Mouse (Mus musculus): ENCODE data around the gene Zfhx2. TPM values are rescaled to one million over a fixed set of nuclear protein-coding genes. Genes with fewer than 3 reads are reported as not detected.

Zfhx2 gene
- polyA plus RNA-seq, 1 experiment = 0.63 TPM

- TF ChIP-seq CEBPB (IDR thresholded peaks at IDR 0.05; ENCODE audit: low read depth) = no peak
- no peak for TF ChIP-seq USF1 (IDR thresholded peaks at IDR 0.05; ENCODE audit: low read depth)
- TF ChIP-seq MAX (IDR thresholded peaks at IDR 0.05) = no peak
- no peak for TF ChIP-seq MYOD1 (IDR thresholded peaks at IDR 0.05; ENCODE audit: control insufficient read depth, insufficient read length, low read depth)
- no peak for TF ChIP-seq FOSL1 (IDR thresholded peaks at IDR 0.05; ENCODE audit: insufficient read depth, low read length, poor library complexity, severe bottlenecking)
- no peak for TF ChIP-seq MYOG (IDR thresholded peaks at IDR 0.05; ENCODE audit: control insufficient read depth, extremely low read depth, insufficient read length)
- no peak for TF ChIP-seq CTCF (IDR thresholded peaks at IDR 0.05; ENCODE audit: control insufficient read depth, insufficient read depth, insufficient read length)
- Histone ChIP-seq H3K27me3 (ENCODE audit: control insufficient read depth, insufficient read depth, insufficient read length) (no peaks in the 10 kb centered on the region), H3K4me3 (ENCODE audit: insufficient read depth, poor library complexity, severe bottlenecking) (no peak overlapping the region), H3K36me3 (ENCODE audit: control insufficient read depth, insufficient read depth) (peaks cover 9% of the 10 kb centered on the region), H3K79me2 (ENCODE audit: control insufficient read depth, insufficient read depth) (peaks cover 8% of the 10 kb centered on the region), H3K79me3 (ENCODE audit: low read depth) (no peaks in the 10 kb centered on the region), H3ac (ENCODE audit: control insufficient read depth, insufficient read length, low read depth) (no peak overlapping the region)
These were observed 4.5 kb upstream of the Zfhx2 start for GRCm38 (mm10) chr14:55096573-55097087.

GRCm38 (mm10) chr14:55095671-55096070 is 3.5 kb upstream of the Zfhx2 start:
- H3K36me3 ChIP-seq (ENCODE audit: control insufficient read depth, insufficient read depth) = peaks cover 9% of the 10 kb centered on the region
- H3ac ChIP-seq (ENCODE audit: control insufficient read depth, insufficient read length, low read depth) = peak overlapping the region; percentile 5
- no peaks in the 10 kb centered on the region for H3K27me3 ChIP-seq (ENCODE audit: control insufficient read depth, insufficient read depth, insufficient read length)
- TF ChIP-seq USF1 (IDR thresholded peaks at IDR 0.05; ENCODE audit: low read depth) (no peak), MYOG (IDR thresholded peaks at IDR 0.05; ENCODE audit: control insufficient read depth, extremely low read depth, insufficient read length) (no peak)
- H3K79me2 ChIP-seq (ENCODE audit: control insufficient read depth, insufficient read depth) = peaks cover 8% of the 10 kb centered on the region
- no peak overlapping the region for H3K4me3 ChIP-seq (ENCODE audit: insufficient read depth, poor library complexity, severe bottlenecking)
- H3K79me3 ChIP-seq (ENCODE audit: low read depth) = no peaks in the 10 kb centered on the region

GRCm38 (mm10) chr14:55095263-55095662 is 3.1 kb upstream of the Zfhx2 start:
- H3ac ChIP-seq (ENCODE audit: control insufficient read depth, insufficient read length, low read depth) = peak overlapping the region; percentile 65
- H3K79me2 ChIP-seq (ENCODE audit: control insufficient read depth, insufficient read depth) = peaks cover 8% of the 10 kb centered on the region
- peak overlapping the region; percentile 35 for H3K4me3 ChIP-seq (ENCODE audit: insufficient read depth, poor library complexity, severe bottlenecking)
- TF ChIP-seq FOSL1 (IDR thresholded peaks at IDR 0.05; ENCODE audit: insufficient read depth, low read length, poor library complexity, severe bottlenecking) (no peak), MYOD1 (IDR thresholded peaks at IDR 0.05; ENCODE audit: control insufficient read depth, insufficient read length, low read depth) (no peak), CEBPB (IDR thresholded peaks at IDR 0.05; ENCODE audit: low read depth) (no peak), MAX (IDR thresholded peaks at IDR 0.05) (no peak), MYOG (IDR thresholded peaks at IDR 0.05; ENCODE audit: control insufficient read depth, extremely low read depth, insufficient read length) (no peak), CTCF (IDR thresholded peaks at IDR 0.05; ENCODE audit: control insufficient read depth, insufficient read depth, insufficient read length) (no peak), USF1 (IDR thresholded peaks at IDR 0.05; ENCODE audit: low read depth) (no peak)
- peaks cover 9% of the 10 kb centered on the region for H3K36me3 ChIP-seq (ENCODE audit: control insufficient read depth, insufficient read depth)
- H3K27me3 ChIP-seq (ENCODE audit: control insufficient read depth, insufficient read depth, insufficient read length) = no peaks in the 10 kb centered on the region
- no peaks in the 10 kb centered on the region for H3K79me3 ChIP-seq (ENCODE audit: low read depth)

- H3K36me3 ChIP-seq (ENCODE audit: control insufficient read depth, insufficient read depth) = peaks cover 9% of the 10 kb centered on the region
- no peaks in the 10 kb centered on the region for H3K79me3 ChIP-seq (ENCODE audit: low read depth)
- TF ChIP-seq MAX (IDR thresholded peaks at IDR 0.05) (peak; percentile 43), CEBPB (IDR thresholded peaks at IDR 0.05; ENCODE audit: low read depth) (no peak)
- H3K79me2 ChIP-seq (ENCODE audit: control insufficient read depth, insufficient read depth) = peaks cover 8% of the 10 kb centered on the region
- peak within 1 kb of the TSS; percentile 65 for H3ac ChIP-seq (ENCODE audit: control insufficient read depth, insufficient read length, low read depth)
- peak within 1 kb of the TSS; percentile 35 for H3K4me3 ChIP-seq (ENCODE audit: insufficient read depth, poor library complexity, severe bottlenecking)
- H3K27me3 ChIP-seq (ENCODE audit: control insufficient read depth, insufficient read depth, insufficient read length) = no peaks in the 10 kb centered on the region
These were observed 2.6 kb upstream of the Zfhx2 start, which contains the start of gene Thtpa for GRCm38 (mm10) chr14:55094704-55095231. Thtpa (plus strand) TSS chr14:55094784.

DNA sequence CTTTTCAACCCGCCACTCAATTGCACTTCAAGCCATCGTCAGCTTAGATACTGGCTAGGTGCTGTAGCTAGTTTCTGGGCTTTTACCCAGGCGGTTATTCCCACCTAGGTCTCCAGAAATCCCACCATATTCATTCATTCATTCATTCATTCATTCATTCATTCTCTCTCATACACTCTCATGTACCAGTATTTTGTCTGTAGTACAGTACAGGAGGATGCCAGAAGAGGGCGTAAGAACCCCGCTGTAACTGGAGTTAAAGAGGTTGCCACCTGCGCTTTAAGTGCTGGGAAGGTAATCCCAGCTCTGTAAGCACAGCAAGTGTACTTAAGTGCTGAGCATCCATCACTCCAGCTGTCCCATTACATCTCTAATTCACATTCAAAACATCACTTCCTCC is 1.8 kb upstream of the Zfhx2 start:
- no peak overlapping the region for H3K4me3 ChIP-seq (ENCODE audit: insufficient read depth, poor library complexity, severe bottlenecking)
- H3K27me3 ChIP-seq (ENCODE audit: control insufficient read depth, insufficient read depth, insufficient read length) = no peaks in the 10 kb centered on the region

GRCm38 (mm10) chr14:55091209-55091865 is 787 bp downstream of the Zfhx2 start:
- peak overlapping the region; percentile 45 for H3K4me3 ChIP-seq (ENCODE audit: insufficient read depth, poor library complexity, severe bottlenecking)
- H3K79me2 ChIP-seq (ENCODE audit: control insufficient read depth, insufficient read depth) = peaks cover 8% of the 10 kb centered on the region
- no peaks in the 10 kb centered on the region for H3K79me3 ChIP-seq (ENCODE audit: low read depth)
- no peak for TF ChIP-seq CTCF (IDR thresholded peaks at IDR 0.05; ENCODE audit: control insufficient read depth, insufficient read depth, insufficient read length)
- TF ChIP-seq MYOG (IDR thresholded peaks at IDR 0.05; ENCODE audit: control insufficient read depth, extremely low read depth, insufficient read length) = no peak
- no peak for TF ChIP-seq MYOD1 (IDR thresholded peaks at IDR 0.05; ENCODE audit: control insufficient read depth, insufficient read length, low read depth)
- TF ChIP-seq CEBPB (IDR thresholded peaks at IDR 0.05; ENCODE audit: low read depth) = no peak
- no peak for TF ChIP-seq MAX (IDR thresholded peaks at IDR 0.05)
- no peak for TF ChIP-seq USF1 (IDR thresholded peaks at IDR 0.05; ENCODE audit: low read depth)
- TF ChIP-seq FOSL1 (IDR thresholded peaks at IDR 0.05; ENCODE audit: insufficient read depth, low read length, poor library complexity, severe bottlenecking) = no peak
- no peaks in the 10 kb centered on the region for H3K27me3 ChIP-seq (ENCODE audit: control insufficient read depth, insufficient read depth, insufficient read length)
- H3ac ChIP-seq (ENCODE audit: control insufficient read depth, insufficient read length, low read depth) = peak overlapping the region; percentile 47
- no peaks in the 10 kb centered on the region for H3K36me3 ChIP-seq (ENCODE audit: control insufficient read depth, insufficient read depth)

More for the DNA sequence above, 1.8 kb upstream of the Zfhx2 start:
- H3K79me2 ChIP-seq (ENCODE audit: control insufficient read depth, insufficient read depth) = peaks cover 8% of the 10 kb centered on the region
- TF ChIP-seq USF1 (IDR thresholded peaks at IDR 0.05; ENCODE audit: low read depth) (no peak), CEBPB (IDR thresholded peaks at IDR 0.05; ENCODE audit: low read depth) (no peak), MAX (IDR thresholded peaks at IDR 0.05) (no peak), MYOG (IDR thresholded peaks at IDR 0.05; ENCODE audit: control insufficient read depth, extremely low read depth, insufficient read length) (no peak)
- H3ac ChIP-seq (ENCODE audit: control insufficient read depth, insufficient read length, low read depth) = no peak overlapping the region
- H3K79me3 ChIP-seq (ENCODE audit: low read depth) = no peaks in the 10 kb centered on the region
- H3K36me3 ChIP-seq (ENCODE audit: control insufficient read depth, insufficient read depth) = peaks cover 4% of the 10 kb centered on the region
